Mouse (Mus musculus): Measurements from ENCODE around the gene Gsta2. TPM values are rescaled to one million over a fixed set of nuclear protein-coding genes. Genes with fewer than 3 reads are reported as not detected.

The Gsta2 gene
- polyA plus RNA-seq, 1 experiment from 2014 or later: not detected

Other genes with a start within 250 kb of the Gsta2 start
- 35.5 and 36.9 TPM in 2 replicates for gene Fbxo9, start 246.7 kb downstream of the Gsta2 start, polyA plus RNA-seq (2014; fragmentation: Nextera tagmentation; extraction: Ambion mirVana)
- gene Ick, start 246.6 kb downstream of the Gsta2 start, polyA plus RNA-seq (2014; fragmentation: Nextera tagmentation; extraction: Ambion mirVana): 36.4 and 39.3 TPM in 2 replicates
- gene Gsta4, start 173.0 kb downstream of the Gsta2 start, polyA plus RNA-seq (2014; fragmentation: Nextera tagmentation; extraction: Ambion mirVana): 44.0 and 46.4 TPM in 2 replicates
- not detected in 2 replicates for gene Gsta1, start 125.1 kb downstream of the Gsta2 start, polyA plus RNA-seq (2014; fragmentation: Nextera tagmentation; extraction: Ambion mirVana)
- gene Gm3776, start 98.7 kb downstream of the Gsta2 start, polyA plus RNA-seq (2014; fragmentation: Nextera tagmentation; extraction: Ambion mirVana): not detected in 2 replicates
- not detected in 2 replicates for gene Gm10639, start 65.9 kb downstream of the Gsta2 start, polyA plus RNA-seq (2014; fragmentation: Nextera tagmentation; extraction: Ambion mirVana)
- gene Omt2a, start 41.0 kb downstream of the Gsta2 start, polyA plus RNA-seq (2014; fragmentation: Nextera tagmentation; extraction: Ambion mirVana): not detected in 2 replicates
- not detected in 2 replicates for gene Omt2b, start 28.2 kb downstream of the Gsta2 start, polyA plus RNA-seq (2014; fragmentation: Nextera tagmentation; extraction: Ambion mirVana)
- gene Dppa5a, start 12.4 kb upstream of the Gsta2 start, polyA plus RNA-seq (2014; fragmentation: Nextera tagmentation; extraction: Ambion mirVana): 0.35 and 0.79 TPM in 2 replicates
- 2.9 and 3.3 TPM in 2 replicates for gene Ooep, start 22.9 kb upstream of the Gsta2 start, polyA plus RNA-seq (2014; fragmentation: Nextera tagmentation; extraction: Ambion mirVana)
- 0.14 and 0.40 TPM in 2 replicates for gene Ddx43, start 40.0 kb upstream of the Gsta2 start, polyA plus RNA-seq (2014; fragmentation: Nextera tagmentation; extraction: Ambion mirVana)
- 0.35 and 0.79 TPM in 2 replicates for gene Cgas, start 87.4 kb upstream of the Gsta2 start, polyA plus RNA-seq (2014; fragmentation: Nextera tagmentation; extraction: Ambion mirVana)
- gene Mto1, start 92.4 kb upstream of the Gsta2 start, polyA plus RNA-seq (2014; fragmentation: Nextera tagmentation; extraction: Ambion mirVana): 26.1 and 26.7 TPM in 2 replicates
- 0.28 and 0.48 TPM in 2 replicates for gene Gm17324, start 93.0 kb upstream of the Gsta2 start, polyA plus RNA-seq (2014; fragmentation: Nextera tagmentation; extraction: Ambion mirVana)
- gene Eef1a1, start 133.4 kb upstream of the Gsta2 start, polyA plus RNA-seq (2014; fragmentation: Nextera tagmentation; extraction: Ambion mirVana): 4,691 and 4,742 TPM in 2 replicates
- gene Slc17a5, start 232.3 kb upstream of the Gsta2 start, polyA plus RNA-seq (2014; fragmentation: Nextera tagmentation; extraction: Ambion mirVana): 10.7 and 12.8 TPM in 2 replicates

All from hindbrain, embryonic 11.5 days (tissue).